Mouse (Mus musculus) stomach, embryonic 14.5 days (tissue): Measurements from ENCODE around the gene Ndfip2. TPM values are rescaled to one million over a fixed set of nuclear protein-coding genes. Genes with fewer than 3 reads are reported as not detected.

Source experiments
- ATAC-seq: fragments of 200-750 bp; cut with Nextera tagmentation; 2 replicates; pipeline ENCODE4 v1.8.0; 2017; ENCODE audit warnings: low read depth, moderate TSS enrichment; ENCODE audit not compliant: insufficient number of reproducible peaks, insufficient read depth, low FRiP score
- H3K27ac ChIP-seq: fragments of 300-500 bp; sonication (generic); 2 replicates; pipeline ENCODE4 v1.5.1; 2014; ENCODE audit warnings: mild to moderate bottlenecking, low read length, moderate library complexity, mixed read lengths
- H3K27me3 ChIP-seq: fragments of 300-500 bp; sonication (generic); 2 replicates; pipeline ENCODE4 v1.6.1; 2014; ENCODE audit warnings: low read length, control low read depth, mixed read lengths; ENCODE audit not compliant: control insufficient read depth, insufficient read depth
- H3K36me3 ChIP-seq: fragments of 300-500 bp; sonication (generic); 2 replicates; pipeline ENCODE4 v1.6.1; 2014; ENCODE audit warnings: mild to moderate bottlenecking, control low read depth, low read length, moderate library complexity, mixed read lengths; ENCODE audit not compliant: control insufficient read depth, insufficient read depth
- H3K4me1 ChIP-seq: fragments of 300-500 bp; sonication (generic); 2 replicates; pipeline ENCODE4 v1.6.1; 2014; ENCODE audit warnings: low read length, control low read depth, mixed read lengths; ENCODE audit not compliant: control insufficient read depth, insufficient read depth
- H3K4me2 ChIP-seq: fragments of 300-500 bp; sonication (generic); replicated peaks from 2 replicates; pipeline ENCODE4 v1.6.1; 2014; ENCODE audit warnings: low read depth, low read length, control low read depth
- H3K4me3 ChIP-seq: fragments of 300-500 bp; sonication (generic); 2 replicates; pipeline ENCODE4 v1.5.1; 2014; ENCODE audit warnings: low read depth, low read length, control low read depth
- H3K9ac ChIP-seq: fragments of 300-500 bp; sonication (generic); replicated peaks from 2 replicates; pipeline ENCODE4 v1.6.1; 2014; ENCODE audit warnings: low read depth, mild to moderate bottlenecking, control low read depth, low read length, moderate library complexity, mixed read lengths
- H3K9me3 ChIP-seq: fragments of 300-500 bp; sonication (generic); 2 replicates; pipeline ENCODE4 v1.6.1; 2016; ENCODE audit warnings: low read depth, low read length, control low read depth; ENCODE audit not compliant: control insufficient read depth
- WGBS: fragments of 180-500 bp; shearing (Covaris S2); extraction: QIAGEN DNeasy Blood & Tissue Kit; methylation state at CpG from one replicate; pipeline ENCODE4 v1.1.7; 2014; 5-methylcytosine and 5-hydroxymethylcytosine counted together
- polyA plus RNA-seq: library from polyadenylated mRNA; unstranded; fragments of >200 nt; fragmentation: Nextera tagmentation; extraction: Ambion mirVana; gene quantifications from 2 replicates; pipeline ENCODE4 v1.2.1, GENCODE M21; 2014

Ndfip2 gene
- polyA plus RNA-seq, 1 experiment from 2014 or later = 71.2 TPM

DNA sequence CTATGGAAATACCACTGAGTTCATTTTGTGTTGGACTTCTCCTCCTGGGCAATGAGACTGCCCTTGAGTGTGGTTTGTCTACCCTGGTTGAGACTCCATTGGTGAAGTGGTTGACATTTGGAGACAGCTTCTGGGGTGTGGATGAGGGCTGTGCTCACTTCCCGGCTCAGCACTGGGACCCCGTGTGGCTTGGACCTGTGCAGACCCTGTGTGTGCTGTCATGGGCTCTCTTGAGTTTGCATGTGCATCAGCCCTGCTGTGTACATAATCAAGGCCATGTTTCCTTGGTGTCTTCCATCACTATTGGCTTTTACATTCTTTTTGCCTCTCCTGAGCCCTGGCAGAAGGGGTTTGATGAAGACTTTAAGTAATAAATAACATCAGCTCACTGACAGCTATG lies 54.6 kb downstream of the Ndfip2 start:
- 72% methylated on average over 2 of the region's 2 CpGs for WGBS
- no peaks in the 10 kb centered on the region for H3K9me3 ChIP-seq
- H3K27ac ChIP-seq = no peak overlapping the region
- no peak overlapping the region for H3K4me2 ChIP-seq
- ATAC-seq = no peak
- peaks cover 1% of the 10 kb centered on the region; the same call in 1 of the 2 replicates for H3K36me3 ChIP-seq
- H3K4me1 ChIP-seq = no peaks in the 10 kb centered on the region
- H3K27me3 ChIP-seq = no peaks in the 10 kb centered on the region
- H3K9ac ChIP-seq = no peak overlapping the region
- H3K4me3 ChIP-seq = no peak overlapping the region

DNA sequence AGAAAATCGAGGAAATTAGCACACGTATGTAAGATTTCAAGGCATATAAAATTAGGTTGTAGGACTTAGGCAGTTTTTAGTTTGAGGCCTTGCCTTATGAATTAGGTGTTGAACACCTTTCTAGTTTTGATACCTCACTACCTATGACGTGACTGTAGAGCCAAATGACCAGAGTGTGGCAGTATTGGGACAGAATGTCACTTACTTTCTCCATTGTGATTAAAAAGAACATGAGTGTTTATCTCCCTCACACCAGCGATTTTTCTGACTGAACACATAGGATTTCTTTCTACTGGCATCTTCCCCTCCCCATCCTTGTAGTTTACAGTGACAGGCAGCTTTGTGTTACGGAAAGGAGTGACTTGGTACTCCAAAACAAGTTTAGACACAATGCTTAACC lies 55.5 kb downstream of the Ndfip2 start:
- no peak overlapping the region for H3K4me2 ChIP-seq
- H3K27me3 ChIP-seq = no peaks in the 10 kb centered on the region
- 43% methylated on average over 5 of the region's 5 CpGs for WGBS
- H3K4me3 ChIP-seq = no peak overlapping the region
- no peaks in the 10 kb centered on the region for H3K4me1 ChIP-seq
- H3K27ac ChIP-seq = no peak overlapping the region
- no peak overlapping the region for H3K9ac ChIP-seq
- no peaks in the 10 kb centered on the region for H3K9me3 ChIP-seq
- no peaks in the 10 kb centered on the region for H3K36me3 ChIP-seq
- no peak for ATAC-seq

- no peak overlapping the region for H3K27ac ChIP-seq
- peak; percentile 72; the same call in 1 of the 2 replicates for ATAC-seq
- 68% methylated on average over 3 of the region's 3 CpGs for WGBS
Measured at GRCm38 (mm10) chr14:105321712-105322111, 63.3 kb downstream of the Ndfip2 start.

GRCm38 (mm10) chr14:105322829-105323228 lies 64.5 kb downstream of the Ndfip2 start:
- H3K36me3 ChIP-seq = no peaks in the 10 kb centered on the region
- ATAC-seq = no peak
- WGBS = 83% methylated on average over 5 of the region's 5 CpGs
- H3K9ac ChIP-seq = no peak overlapping the region
- H3K27ac ChIP-seq = no peak overlapping the region
- H3K27me3 ChIP-seq = no peaks in the 10 kb centered on the region
- no peak overlapping the region for H3K4me3 ChIP-seq
- H3K4me1 ChIP-seq = no peaks in the 10 kb centered on the region
- no peak overlapping the region for H3K4me2 ChIP-seq
- no peaks in the 10 kb centered on the region for H3K9me3 ChIP-seq

More at GRCm38 (mm10) chr14:105321712-105322111, 63.3 kb downstream of the Ndfip2 start:
- H3K4me2 ChIP-seq = no peak overlapping the region
- H3K9ac ChIP-seq = no peak overlapping the region
- H3K4me1 ChIP-seq = no peaks in the 10 kb centered on the region
- no peaks in the 10 kb centered on the region for H3K9me3 ChIP-seq
- H3K27me3 ChIP-seq = no peaks in the 10 kb centered on the region
- no peaks in the 10 kb centered on the region for H3K36me3 ChIP-seq
- no peak overlapping the region for H3K4me3 ChIP-seq

DNA sequence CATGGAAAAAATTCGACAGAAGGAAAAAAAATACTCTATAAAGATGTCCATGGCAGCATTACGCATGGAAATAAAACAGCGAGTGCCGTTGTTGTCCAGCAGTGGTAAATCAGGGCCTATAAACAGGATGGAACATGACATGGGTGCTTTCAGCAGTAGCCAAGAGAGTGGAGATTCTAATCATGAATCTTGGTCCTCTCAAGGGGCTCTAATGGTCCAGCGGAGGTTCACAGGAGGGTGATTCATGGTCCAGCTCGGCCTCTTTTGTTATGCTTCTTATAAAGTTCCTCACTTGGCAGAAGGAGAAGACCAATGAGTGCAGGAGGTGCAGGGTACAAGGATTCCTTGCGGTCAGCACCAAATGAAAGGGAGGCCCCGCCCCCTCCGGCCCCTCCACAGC lies 65.1 kb downstream of the Ndfip2 start:
- Histone ChIP-seq H3K9ac (no peak overlapping the region), H3K27me3 (no peaks in the 10 kb centered on the region), H3K4me1 (no peaks in the 10 kb centered on the region), H3K9me3 (no peaks in the 10 kb centered on the region), H3K4me2 (no peak overlapping the region), H3K4me3 (no peak overlapping the region), H3K36me3 (no peaks in the 10 kb centered on the region), H3K27ac (no peak overlapping the region)
- ATAC-seq = no peak
- 86% methylated on average over 9 of the region's 9 CpGs for WGBS

DNA sequence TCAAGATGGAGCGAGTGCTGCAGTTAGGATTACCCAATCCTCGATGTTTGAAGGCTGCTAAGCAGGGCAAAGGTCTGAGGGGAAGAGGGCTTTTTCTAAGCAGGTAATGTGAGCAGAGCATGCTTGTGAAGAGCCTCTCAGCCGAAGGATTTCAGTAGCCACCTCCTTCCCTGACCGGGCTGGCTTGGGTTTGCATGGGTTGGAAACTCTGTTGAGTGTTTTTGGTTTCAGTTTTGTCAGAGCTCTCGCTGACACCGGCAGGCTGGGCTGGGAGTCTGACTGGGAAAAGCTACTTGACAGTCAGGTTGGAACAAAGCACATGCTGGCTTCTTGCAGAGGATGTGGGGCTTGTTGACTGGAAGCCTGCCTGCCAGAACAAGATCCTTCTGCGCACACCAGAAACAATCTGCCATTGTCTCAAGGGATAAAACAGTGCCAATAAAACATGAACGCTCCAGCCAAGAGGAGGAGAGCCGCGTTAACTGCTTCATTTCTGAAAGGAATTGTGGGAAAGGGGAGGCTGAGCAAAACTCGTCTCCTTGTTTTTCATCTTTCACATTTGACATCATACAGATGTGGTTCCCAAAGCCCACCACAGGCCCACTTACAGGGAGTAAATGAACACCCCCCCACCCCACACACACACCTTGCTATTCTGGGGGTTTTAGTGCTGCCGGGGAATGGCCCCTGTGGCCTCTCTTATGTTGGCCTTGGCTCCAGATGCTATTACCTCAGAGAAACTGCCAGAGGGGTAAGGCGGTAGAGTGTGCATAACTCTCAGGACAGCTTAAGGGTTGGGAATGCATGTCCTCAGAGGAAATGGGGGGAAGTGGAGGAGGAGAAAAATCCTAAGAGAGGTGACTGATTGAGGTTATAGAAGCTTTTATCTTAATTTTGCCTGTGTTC lies 70.3 kb downstream of the Ndfip2 start:
- WGBS = 13% methylated on average over 13 of the region's 13 CpGs
- ATAC-seq = peak; percentile 88; the same call in 1 of the 2 replicates

GRCm38 (mm10) chr14:105333475-105334094 lies 75.2 kb downstream of the Ndfip2 start:
- 72% methylated on average over 16 of the region's 16 CpGs for WGBS
- H3K9me3 ChIP-seq = no peaks in the 10 kb centered on the region
- no peak for ATAC-seq

More for the DNA sequence above, 70.3 kb downstream of the Ndfip2 start:
- peak overlapping the region; percentile 52 for H3K4me2 ChIP-seq
- H3K27ac ChIP-seq = peak overlapping the region; percentile 80; the same call in 1 of the 2 replicates
- no peaks in the 10 kb centered on the region for H3K36me3 ChIP-seq
- H3K4me1 ChIP-seq = peaks cover 5% of the 10 kb centered on the region; the same call in 1 of the 2 replicates
- H3K4me3 ChIP-seq = peak overlapping the region; percentile 19
- H3K9ac ChIP-seq = no peak overlapping the region
- no peaks in the 10 kb centered on the region for H3K9me3 ChIP-seq
- no peaks in the 10 kb centered on the region for H3K27me3 ChIP-seq

GRCm38 (mm10) chr14:105341765-105342164 lies 83.4 kb downstream of the Ndfip2 start:
- H3K36me3 ChIP-seq = no peaks in the 10 kb centered on the region
- no peak overlapping the region for H3K9ac ChIP-seq
- no peaks in the 10 kb centered on the region for H3K9me3 ChIP-seq
- 44% methylated on average over 8 of the region's 8 CpGs for WGBS
- ATAC-seq = no peak
- no peak overlapping the region; the same call in 1 of the 2 replicates for H3K27ac ChIP-seq
- no peak overlapping the region for H3K4me2 ChIP-seq
- no peak overlapping the region for H3K4me3 ChIP-seq
- no peaks in the 10 kb centered on the region for H3K27me3 ChIP-seq
- H3K4me1 ChIP-seq = no peaks in the 10 kb centered on the region

More at GRCm38 (mm10) chr14:105333475-105334094, 75.2 kb downstream of the Ndfip2 start:
- H3K27me3 ChIP-seq = no peaks in the 10 kb centered on the region
- H3K4me2 ChIP-seq = no peak overlapping the region
- no peaks in the 10 kb centered on the region for H3K36me3 ChIP-seq
- H3K9ac ChIP-seq = no peak overlapping the region
- peaks cover 5% of the 10 kb centered on the region; the same call in 1 of the 2 replicates for H3K4me1 ChIP-seq
- H3K4me3 ChIP-seq = no peak overlapping the region
- H3K27ac ChIP-seq = no peak overlapping the region
